Mouse (Mus musculus) heart, adult 18-20 months (tissue): ENCODE data around the gene Foxj1. TPM values are rescaled to one million over a fixed set of nuclear protein-coding genes. Genes with fewer than 3 reads are reported as not detected.

Source experiments
- DNase-seq, 2 experiments: peaks; one replicate each; pipeline ENCODE4 v3.0.0; 2021 to 2022; ENCODE audit warnings: mixed read lengths in 1 of 2
- total RNA-seq, 2 experiments: library from RNA; stranded (reverse); gene quantifications; 2 replicates each; pipeline ENCODE4 v1.2.3; 2021

Gene Foxj1
- total RNA-seq, 2 experiments from 2014 or later, result 2.2 TPM; not detected in 1

DNA sequence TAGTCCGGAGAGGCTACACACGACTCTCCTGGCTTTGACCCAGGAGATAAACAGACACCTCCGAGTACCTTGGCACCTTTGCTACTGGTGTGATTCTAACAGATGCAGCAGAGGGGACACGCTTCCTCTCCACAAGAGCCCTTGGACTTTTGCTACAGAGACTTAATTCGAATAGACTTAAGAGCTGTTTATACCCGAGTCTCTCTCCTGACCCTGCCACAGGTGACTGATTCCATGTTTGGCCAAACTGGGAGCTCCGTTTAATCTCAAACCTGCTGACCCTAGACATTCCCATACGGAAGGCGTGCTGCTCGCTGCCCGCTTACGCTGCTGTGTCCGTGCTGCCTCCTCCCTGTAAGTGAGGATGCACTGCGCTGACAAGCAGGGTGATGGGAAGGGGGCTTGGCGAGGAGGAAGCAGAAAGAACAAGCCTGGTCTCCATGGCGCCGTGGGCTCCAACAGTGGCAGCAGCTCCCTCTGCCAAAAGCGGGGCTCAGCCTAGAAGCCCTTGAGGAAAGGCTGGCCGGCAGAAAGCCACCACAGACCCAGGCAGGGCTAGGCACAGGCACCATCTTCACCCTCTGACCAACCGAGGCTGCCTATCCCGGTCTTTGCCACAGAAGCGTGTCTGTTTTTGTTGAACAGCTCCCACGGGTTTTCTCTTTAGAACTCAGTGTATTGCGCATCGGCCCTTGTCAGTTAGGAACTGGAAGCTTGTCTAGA is 7.0 kb upstream of the Foxj1 start:
- DNase-seq, result no peak

DNA sequence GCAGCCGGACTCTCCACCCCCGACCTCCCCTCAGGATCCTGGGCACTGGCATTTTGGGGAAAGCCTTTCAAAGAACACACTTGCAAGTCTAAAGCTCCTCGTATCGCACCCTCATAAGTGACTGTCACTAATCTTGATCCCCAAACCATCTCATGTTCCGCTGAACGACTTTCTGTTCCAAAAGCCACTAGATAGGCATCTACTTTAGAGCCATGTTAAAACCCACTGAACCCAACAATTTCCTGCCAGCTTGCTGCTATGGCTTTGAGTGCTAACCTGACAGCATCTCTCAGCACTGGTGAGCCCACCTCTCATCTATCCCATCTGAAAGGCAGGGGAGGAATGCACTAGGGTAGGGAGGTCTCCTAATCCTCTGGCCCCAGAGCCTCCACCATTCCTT is 2.3 kb upstream of the Foxj1 start:
- DNase-seq, result no peak

DNA sequence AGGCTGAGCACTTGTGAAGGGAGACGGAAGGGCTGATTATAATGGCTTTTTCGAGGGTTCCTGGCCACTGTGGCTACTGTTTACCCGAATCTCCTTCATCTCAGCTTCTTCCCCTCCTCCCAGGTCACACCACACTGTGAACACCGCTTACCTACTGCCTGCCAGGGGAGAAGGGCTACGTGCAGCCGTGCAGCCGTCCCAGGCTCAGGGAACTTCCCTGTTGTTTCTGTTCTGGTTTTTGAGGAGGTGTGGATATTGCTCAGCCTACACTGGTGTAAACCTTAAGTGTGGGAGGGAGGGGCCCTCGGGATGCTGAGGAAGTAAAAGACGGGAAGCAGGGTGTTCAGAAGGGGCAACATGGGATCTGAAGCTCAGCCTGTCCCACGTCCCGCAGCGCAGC is 1.8 kb upstream of the Foxj1 start:
- DNase-seq, result no peak

DNA sequence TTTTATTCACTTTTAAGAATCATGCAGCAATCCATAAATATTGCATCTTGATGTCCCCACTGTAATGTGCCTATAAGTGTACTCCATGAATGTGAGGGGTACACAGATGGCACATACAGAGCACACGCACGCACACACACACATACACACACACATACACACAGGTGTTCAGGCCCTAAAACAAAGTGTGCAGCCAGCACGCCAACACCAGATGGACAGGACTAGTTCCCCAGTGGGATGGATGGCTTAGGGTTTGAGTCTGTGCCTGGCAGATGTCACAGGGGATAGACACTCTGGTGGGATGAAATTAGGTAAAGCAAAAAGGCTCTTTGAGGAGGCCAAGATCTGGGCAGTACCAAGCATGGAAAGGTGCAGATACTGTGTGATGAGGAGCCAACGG is 1.2 kb upstream of the Foxj1 start:
- DNase-seq, result no peak

DNA sequence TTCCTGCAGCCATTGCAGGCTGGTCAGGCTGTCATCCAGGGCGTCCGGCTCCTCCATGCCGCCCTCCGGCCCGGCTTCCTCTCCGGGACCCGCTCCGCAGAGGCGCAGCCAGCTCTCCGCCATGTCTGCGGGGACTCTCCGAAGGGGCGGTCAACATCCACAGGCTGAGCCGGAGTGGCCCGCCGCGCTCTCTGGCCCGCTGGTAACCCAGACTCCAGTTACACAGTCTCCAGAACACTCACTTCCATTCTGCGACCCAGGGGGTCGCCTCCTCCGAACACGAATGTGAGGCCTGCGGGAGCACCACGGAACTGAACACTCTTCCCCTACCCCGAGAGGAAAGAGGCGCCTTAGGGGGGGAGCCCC is 799 bp downstream of the Foxj1 start:
- DNase-seq, result no peak

DNA sequence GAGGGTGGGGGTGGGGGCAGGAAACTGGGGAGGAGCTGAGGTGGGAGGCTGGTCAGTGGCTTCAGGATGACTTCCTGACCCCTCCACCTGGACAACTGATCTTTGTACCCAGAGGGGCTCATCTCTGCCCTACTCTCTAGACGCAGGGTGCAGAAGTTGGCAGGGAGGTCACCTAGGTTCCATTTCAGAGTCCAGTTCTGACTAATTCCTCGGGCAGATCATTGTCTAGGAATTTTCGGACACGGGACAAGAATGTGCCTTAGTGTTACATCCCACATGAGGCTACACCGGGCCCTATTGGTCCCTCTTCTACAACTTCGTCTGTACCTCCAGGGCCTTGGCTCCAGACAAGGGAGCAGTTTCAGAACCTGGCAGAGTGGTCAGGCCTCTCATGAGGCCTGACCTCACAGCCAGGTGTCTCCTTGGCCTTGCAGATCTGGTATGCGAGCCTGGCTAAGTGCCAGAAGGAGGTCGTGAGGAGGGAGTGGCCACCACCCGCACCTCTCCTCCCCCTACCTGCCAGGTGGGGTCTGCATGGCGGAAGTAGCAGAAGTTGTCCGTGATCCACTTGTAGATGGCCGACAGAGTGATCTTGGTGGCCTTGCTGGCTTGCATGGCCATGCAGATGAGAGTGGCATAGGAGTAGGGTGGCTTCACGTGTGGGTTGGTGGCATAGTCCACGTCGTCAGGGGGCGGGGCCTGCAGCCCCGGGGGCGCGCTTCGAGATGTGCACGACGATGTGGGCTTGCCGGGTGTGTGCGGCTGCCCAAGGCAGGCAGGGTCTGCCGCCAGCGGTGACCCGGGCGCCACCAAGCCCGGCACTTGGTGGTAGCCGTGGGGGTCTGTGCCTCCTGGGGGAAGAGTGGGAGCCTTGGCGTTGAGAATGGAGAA is 1.4 kb downstream of the Foxj1 start:
- DNase-seq, result no peak

DNA sequence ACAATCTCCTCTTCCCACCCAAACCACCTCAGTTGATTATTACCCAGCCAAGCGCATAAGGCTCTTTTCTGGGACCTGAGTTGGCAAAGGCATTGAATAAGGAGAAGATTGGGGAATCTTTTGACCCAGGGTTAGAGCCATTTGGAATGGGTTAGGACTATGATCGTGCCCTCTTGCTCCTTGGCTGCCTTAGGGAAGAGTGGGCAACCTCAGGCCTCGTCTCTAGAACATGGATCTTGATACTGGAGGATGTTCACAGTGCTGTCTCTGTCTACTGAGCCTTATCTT is 2.3 kb downstream of the Foxj1 start:
- no peak for DNase-seq

DNA sequence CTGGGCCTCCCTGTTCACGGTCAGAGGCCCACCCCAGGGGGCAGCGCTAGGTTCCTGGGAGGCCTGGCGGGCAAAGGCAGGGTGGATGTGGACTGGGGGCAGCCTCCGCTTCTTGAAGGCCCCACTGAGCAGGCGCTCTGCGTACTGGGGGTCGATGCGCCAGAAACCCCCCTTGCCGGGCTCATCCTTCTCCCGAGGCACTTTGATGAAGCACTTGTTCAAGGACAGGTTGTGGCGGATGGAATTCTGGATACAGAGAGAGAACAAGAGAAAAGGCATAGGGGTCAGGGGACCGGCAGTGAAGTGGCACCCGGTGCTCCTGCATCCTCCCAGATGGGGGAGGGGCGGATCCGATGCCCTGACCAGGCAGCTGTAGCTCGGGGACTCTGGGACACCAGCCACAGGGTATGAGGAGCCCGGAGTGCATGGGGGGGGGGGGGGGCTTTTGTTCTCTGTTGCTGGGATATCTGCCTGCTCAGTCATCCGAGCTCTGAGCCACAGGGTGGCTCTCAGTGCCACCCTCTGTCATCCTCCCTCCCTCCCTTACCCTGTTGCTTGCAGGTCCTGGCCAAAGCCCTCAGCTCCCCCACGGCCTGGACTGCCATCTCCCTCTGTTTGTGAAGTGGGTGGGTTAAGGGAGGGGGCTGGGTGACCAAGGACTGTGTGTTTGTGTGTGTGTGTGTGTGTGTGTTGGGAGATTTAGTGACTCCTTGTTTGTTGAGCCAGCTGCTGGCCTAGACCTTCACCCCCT is 2.8 kb downstream of the Foxj1 start:
- no peak for DNase-seq

DNA sequence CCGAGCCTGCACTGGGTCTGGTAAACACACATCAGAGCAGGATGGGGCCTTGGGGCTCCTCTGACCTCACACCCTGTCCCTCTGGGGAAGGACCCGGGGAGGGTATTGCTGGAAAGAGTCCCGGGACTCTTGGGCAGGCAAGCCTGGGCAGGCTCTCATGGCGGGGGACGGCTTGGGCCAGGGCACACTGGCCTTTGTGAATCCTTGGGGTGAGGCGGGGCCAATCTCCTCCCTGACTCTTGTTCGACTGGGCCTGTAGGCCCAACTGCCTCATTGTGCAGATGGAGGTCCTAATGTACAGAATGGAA is 5.0 kb downstream of the Foxj1 start:
- DNase-seq, result no peak

DNA sequence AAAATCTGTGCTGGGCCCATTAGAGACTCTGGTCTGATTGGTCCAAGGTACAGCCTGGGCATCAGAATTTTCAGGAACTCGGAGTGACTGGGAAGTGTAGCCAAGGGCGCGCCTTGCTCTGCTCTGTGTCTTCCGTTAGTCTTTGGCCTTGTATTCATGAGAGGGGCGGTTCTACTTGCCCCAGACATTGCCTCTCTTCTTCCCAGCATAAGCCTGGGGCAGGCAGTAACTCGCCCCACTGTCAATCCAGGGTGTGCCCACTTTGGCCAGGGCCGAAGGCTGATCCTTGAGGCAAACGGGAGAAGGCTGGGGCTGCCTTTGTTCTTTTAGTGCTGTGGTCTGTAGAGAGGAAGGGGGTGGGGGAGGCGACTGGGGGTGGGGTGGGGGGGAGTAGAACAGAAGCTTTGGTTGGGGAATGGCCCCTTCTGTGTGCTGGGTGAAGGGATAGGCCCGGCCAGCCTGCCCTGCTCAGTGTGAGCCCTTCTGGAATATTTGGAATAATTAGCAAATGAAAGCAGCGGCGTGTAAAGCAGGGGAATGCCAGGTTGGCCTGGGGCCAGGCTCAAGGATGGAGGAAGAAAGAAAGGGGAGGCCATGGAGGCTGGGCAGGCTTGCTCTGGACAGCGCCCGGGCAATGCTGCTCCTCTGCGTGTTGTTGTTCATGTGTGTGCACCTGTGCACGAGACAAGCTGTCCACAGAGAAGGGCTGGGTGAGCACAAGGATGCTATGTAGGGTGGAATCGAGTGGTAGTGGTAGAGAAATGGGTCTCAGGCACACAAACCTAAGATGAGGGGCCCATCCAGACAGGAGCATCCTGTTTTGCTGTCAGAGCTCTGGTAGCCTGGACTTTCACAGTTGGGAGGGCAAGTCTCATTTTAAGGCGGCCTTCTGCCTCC is 5.6 kb downstream of the Foxj1 start:
- no peak for DNase-seq

DNA sequence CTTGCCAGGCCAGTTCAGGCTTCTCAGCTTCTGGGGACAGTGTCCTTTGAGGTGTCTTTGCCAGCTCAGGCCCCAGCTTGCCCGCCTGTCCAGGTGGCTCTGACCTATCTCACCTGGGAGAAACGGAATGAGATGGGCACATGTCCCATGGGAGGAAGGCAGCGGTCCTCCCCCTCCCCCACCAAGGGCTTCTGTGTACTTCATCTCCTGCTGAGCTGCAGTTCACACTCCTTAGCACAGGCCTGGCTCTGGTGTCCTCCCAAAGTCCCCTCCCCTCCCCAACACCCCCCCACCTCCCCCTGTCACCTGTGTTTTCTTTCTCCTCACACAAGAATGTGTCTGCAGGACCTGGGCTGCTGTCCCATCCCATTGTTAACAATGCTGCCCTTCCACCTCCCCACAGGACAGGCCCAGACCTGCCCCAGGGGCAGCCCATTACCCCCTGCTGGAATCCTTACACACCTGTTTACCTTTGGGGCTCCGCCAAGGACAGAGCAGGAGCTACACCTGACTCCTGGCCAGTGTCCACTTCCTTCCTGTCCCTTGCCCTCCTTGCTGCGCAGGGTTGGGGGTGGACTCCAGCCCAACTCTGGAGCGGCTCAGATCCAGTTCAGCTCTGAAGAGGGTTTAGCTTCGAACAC is 8.1 kb downstream of the Foxj1 start:
- DNase-seq, result no peak

DNA sequence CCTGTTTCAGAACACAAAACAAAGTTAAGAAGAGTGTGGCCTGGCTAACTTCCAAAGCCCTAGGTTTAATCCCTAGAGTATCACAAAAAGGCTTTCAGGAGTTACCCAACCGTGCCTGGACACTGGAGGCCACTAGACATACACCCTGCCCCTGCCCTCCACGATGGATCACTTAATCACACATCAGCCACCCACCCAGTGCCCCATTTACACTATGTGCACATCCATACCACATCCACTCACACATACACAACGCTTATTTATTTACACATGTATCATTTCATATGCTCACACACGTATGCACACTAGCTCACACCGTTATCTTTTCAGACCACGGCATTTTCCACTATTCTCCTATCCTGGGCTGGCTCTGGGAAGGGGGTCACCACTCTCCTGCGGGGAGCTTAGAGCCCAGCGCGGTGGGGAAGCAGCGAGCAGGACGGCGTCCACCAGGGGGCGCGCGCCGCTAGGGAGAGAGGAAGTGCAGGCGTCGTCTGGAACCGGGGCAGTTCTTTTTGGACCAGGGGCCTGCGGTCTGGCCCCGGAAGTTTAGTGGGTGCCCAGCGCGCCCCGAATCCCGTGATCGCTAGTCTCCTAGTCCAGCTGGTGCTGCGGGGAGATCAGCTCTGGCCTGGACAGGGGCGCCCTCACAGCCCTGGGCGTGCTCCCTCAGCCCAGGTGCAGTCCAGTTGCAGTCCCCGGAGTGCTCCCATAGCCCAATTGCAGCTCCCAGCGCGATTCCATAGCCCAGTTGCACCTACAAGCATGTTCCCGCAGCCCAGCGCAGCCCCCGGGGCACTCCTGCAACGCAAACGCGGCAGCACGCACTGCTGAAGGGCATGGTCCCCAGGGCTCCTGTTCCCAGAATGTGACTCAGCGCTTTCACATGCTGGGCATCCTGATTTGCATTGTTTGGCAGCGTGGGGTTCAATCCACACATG is 16.2 kb downstream of the Foxj1 start:
- peak; percentile 86 to 95 for DNase-seq

DNA sequence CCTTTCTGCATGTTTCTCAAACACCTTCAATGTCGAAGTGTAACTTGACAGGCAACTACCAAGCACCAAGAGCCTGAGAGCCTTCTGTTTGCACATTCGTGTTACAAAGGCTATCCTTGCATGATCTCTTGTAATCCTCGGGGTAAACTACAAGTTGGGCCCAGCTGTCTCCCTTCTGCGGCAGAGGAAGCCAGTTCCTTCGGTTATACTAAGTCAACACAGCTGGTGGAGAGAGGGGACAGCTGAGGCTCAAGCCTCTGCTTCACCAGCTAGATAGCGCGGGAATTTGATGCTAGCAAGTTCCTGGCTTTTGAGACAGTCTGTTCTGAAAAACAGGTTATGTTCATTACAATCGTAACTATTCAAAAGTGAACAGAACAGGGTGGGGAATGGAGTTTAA is 22.8 kb downstream of the Foxj1 start:
- no peak for DNase-seq

DNA sequence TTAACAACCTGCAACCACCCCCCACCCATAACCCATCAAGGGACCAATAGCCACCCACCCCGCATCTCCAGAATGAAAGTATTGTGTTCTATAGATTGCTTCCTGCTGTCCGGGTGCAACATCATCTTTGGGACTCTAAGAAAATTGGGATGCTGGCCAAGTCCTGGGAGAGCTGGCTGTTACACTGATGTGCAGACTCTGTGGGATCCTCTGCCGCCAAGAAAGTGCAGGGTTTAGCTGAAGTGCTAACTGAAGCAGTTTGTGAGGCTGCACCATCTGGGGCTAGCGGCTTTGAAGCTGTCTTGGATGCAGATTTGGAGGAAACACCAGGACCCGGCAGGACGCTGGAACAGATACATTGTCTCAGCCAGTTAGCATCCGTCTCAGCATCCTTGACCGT is 24.0 kb downstream of the Foxj1 start:
- no peak for DNase-seq

DNA sequence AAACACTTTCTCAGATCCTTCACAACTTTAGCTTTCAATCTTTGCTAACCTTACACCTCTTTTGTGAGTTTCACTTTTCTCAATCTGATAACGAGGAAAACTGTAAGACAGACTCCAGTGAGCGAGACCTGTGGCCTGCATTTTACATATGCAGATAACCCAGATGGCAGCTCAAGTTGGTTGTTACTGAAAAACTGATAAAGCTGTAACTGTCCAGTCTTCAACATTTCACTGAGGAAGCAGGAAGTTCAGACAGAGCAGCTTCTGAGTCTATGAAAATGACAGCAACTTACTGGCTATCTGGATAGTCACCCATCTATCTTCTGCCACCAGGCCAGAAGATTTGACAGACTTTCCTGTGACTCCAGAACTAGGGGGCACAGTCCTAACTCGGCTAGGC is 25.6 kb downstream of the Foxj1 start:
- no peak for DNase-seq

DNA sequence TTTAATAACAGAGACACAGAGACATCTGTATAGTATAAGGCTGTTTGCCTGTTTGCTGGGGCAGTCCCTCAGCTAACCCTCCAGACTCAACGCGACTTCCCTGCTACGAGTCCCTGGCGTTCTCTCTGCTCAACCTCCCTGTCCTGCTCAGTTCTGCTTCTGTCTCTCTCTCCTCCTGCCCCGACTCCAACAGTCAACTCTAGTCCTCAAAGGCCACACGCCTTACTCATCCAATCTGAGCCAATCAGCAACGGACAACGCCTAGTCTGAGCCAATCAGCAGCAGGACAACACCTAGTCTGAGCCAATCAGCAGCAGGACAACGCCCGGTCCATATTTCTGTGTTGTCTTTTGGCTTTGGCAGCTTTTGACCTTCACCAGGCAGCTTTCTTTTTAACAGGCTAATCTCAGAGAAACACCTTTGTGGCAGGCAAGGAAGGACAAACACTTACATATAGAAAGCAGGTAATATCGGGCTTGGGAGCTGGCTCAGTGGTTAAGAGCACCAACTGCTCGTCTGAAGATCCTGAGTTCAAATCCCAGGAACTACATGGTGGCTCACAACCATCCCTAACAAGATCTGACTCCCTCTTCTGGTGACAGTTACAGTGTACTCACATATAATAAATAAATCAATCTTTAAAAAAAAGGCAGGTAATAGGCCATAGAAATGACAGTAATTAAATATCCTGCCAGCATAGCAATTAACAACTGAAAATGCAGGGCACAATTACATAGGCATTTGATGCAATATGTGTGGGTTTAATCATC is 27.3 kb downstream of the Foxj1 start:
- DNase-seq, result no peak

DNA sequence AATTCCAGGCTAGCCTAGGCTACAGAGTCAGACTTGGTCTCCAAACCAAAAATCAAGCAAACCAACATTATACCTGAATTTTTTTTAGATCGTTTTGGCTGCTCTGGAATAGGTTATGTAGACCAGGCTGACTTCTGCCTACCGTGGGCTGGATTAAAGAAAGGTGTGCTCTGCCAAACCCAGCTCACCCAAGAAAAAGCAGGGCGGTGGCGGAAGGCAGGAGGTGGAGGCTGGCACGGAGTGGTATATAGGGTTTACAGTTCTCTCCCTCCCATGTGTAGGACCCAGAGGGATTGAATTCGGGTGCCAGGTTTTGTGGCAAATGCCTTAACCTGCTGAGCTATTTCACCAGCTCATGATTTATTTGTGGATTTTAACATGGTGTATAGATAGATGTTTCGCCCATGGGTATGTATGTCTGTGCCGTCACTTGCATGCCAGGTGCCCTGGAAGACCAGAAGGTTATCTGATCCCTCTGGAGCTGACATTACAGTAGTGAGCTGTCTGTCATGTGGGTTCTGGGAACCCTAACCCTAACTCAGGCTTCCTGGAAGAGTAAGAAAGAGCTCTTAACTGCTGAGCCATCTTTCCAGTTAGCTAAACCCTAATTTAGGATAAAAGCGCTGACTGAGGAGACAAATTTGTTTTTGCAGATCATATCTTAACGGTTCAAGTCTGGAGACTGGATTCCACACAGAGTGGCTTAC is 28.0 kb downstream of the Foxj1 start, which contains the start of gene Exoc7:
Gene Exoc7 (minus strand): TSS at position 215 of the 707 bp plus-strand sequence.
- DNase-seq, result no peak

DNA sequence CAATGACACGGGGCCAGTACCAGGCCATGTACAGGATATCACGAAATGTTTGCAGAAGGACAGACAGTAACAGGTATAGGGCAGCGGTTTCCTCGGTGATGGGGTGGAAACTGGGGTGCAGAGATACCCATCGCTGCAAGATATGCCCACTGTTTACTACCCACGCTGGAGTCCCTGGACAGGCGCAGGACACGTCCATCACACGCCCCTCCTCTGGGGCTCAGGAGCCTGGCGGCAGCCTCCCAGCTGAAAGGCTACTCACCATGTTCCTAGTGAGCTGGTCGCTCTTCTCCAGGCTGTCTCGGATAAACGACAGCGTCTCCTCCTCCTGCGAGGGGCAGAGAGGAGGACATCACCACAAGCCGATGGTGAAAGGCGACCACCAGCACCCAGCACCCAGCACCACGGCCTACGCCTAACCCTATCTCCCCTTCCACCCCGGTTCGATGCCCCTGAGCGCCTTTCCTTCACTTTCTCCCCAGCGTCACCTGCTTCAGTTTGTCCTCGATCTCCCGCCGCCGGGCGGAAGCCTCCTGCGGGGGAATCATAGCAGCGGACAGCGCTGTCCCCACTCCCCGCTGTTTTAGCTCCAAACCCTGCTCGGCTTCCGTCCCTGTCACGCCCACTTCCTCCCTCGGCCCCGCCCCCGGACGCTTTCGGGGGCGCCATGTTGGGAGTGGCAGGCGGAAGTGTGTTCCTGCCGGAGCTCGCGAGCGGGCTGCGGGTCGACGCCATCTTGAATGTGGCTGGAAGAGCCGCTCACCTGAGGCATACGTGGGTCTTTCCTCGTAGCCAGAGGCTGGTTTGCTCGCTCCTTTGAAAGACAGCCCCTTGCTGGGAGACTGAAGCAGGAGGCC is 28.8 kb downstream of the Foxj1 start:
- peak; percentile 93 to 97 for DNase-seq
